Mouse (Mus musculus) naive thymus-derived CD4-positive, alpha-beta T cell, adult 2 months (primary cell): ENCODE measurements around the gene Zfp318.

Experiments used
- DNase-seq: peaks from one replicate; pipeline ENCODE4 v3.0.0-alpha.2; 2011; ENCODE audit warnings: low read depth

The Zfp318 gene

DNA sequence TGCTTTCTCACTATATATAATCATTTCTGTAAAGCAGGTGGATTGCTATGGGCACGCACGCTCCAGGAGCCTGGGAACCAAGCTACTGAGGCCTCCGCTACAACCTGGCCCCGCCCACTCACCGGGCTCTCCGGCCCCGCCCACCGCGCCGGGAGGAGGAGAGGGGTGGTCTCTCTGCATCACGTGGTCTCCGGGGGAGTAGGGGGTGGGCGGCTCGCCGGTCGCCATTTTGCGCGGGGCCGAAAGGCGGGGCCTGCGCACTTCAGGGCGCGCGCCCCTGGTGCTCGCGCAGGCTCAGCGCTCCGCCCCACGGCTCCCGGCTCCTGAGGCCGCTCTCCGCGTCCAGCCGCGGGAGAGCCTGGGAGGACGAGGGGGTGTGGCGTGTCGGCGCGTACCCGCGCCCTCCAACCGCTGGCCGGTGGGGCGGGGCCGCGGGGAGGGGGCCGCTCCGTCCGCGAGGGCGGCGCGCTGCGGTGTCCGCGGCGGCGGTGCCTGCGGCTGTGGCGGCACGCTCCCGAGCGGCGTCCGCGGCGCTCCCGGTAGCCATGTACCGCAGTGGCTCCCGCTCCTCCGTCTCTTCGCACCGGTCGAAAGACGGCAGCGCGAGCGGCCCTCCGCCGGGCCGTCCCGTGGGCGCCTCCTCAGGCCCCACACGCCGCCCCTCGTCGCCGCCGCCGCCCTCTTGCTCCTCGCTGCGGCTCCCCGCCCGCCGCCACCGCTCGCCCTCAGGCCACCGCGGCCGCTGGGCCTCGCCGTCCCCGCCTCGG, at the start of gene Zfp318:
TSS of gene Zfp318 (plus strand) at position 438 of the 767 bp plus-strand sequence.
- DNase-seq: peak; percentile 95

GRCm38 (mm10) chr17:46336475-46336874, 47.1 kb upstream of the Zfp318 start:
- peak; percentile 43 for DNase-seq

DNA sequence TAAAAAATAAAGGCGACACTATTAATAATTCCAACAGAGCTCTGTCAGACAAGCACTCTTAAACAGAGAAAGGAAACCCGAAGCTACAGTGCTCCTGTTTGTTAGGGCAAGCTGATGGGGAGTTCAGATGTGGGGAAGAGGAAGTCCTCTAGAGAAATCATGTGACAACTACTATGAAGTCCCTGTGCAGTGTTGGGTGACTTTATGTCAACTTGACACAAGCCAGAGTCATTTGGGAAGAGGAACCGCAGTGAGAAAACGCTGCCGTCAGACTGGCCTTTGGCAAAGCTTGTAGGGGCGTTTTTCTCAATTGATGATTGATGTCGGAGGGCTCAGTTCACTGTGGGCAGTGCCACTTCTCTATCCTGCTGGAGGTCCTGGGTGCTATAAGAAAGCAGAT, 42.3 kb upstream of the Zfp318 start:
- DNase-seq: no peak

- no peak for DNase-seq
Observed at GRCm38 (mm10) chr17:46351026-46351700, 32.4 kb upstream of the Zfp318 start.

DNA sequence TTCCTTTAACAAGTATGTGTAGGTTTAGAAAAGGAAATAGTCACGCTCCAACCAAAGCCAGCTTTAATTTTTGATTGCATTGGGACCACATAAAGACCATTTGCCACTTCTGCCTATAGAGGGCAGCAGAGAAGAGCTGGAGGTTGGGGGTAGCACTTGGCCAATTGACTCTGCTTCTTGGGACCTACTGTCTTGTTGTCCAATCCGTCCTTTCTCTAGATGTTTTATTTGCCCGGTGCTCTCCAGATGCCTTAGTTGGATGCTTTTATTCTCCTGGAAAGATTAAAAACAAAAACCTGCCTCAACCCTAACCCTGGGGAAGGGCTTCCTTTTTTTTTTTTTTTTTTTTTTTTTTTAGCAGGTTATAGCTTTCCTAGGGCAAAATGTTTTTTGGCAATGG, 11.7 kb upstream of the Zfp318 start:
- peak; percentile 79 for DNase-seq

DNA sequence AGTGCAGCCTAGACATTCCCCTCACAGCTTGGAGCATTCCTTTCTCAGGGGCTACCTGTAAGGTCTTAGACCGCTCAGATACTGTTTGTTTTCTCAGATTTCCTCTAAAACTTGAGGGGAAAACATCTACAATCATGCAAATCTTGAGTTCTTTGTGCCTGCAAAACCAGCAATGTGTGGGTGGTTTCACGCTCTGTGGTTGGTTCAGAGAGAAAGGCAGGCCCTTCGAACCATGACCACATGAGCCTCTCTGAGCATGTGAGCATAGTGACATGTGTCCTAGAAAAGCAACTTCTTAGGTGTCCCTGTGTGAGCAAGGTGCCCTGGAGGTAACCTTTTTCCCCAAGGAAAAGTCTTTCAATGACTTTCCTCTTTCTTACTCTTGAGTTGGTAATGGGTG, 5.0 kb upstream of the Zfp318 start:
- DNase-seq: no peak

GRCm38 (mm10) chr17:46384061-46384801, 700 bp downstream of the Zfp318 start:
- peak; percentile 53 for DNase-seq

DNA sequence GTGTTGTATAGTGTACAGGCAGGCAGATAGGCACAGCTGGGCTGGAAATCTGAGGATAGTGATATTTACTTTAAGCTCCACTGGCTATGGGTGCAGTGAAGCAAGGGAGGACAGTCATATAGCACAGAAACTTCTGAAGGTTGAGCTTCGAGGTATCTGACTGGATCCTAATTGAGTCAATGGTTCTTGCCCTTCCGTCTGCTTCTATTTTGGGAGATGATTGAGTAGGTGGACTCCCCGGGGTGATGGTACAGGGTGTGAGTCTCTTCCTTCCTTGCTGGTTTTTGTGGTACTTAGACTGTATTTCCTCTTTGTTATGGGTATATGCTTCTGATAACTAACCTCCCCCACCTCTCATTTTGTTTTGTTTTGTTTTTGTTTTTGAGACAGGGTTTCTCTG, 4.7 kb downstream of the Zfp318 start:
- DNase-seq: peak; percentile 38

- DNase-seq: peak; percentile 75
Observed at GRCm38 (mm10) chr17:46393012-46393411, 9.5 kb downstream of the Zfp318 start.

- no peak for DNase-seq
Observed at GRCm38 (mm10) chr17:46394631-46395030, 11.1 kb downstream of the Zfp318 start.

GRCm38 (mm10) chr17:46408478-46408877, 24.9 kb downstream of the Zfp318 start:
- peak; percentile 27 for DNase-seq

- no peak for DNase-seq
Observed at GRCm38 (mm10) chr17:46418628-46419027, 35.1 kb downstream of the Zfp318 start.

- no peak for DNase-seq
Observed at GRCm38 (mm10) chr17:46419717-46420116, 36.2 kb downstream of the Zfp318 start.

GRCm38 (mm10) chr17:46426496-46426895, 43.0 kb downstream of the Zfp318 start:
- DNase-seq: no peak

- no peak for DNase-seq
Observed at GRCm38 (mm10) chr17:46428761-46429414, 45.4 kb downstream of the Zfp318 start, which contains the start of gene Crip3. Gene Crip3 (plus strand): TSS chr17:46428926.

- DNase-seq: no peak
Observed at GRCm38 (mm10) chr17:46433627-46434026, 50.1 kb downstream of the Zfp318 start.

GRCm38 (mm10) chr17:46436672-46437366, 53.3 kb downstream of the Zfp318 start:
- no peak for DNase-seq

GRCm38 (mm10) chr17:46438298-46438873, 54.9 kb downstream of the Zfp318 start, which contains the start of gene Slc22a7:
Gene Slc22a7 (minus strand): TSS chr17:46438457.
- no peak for DNase-seq

DNA sequence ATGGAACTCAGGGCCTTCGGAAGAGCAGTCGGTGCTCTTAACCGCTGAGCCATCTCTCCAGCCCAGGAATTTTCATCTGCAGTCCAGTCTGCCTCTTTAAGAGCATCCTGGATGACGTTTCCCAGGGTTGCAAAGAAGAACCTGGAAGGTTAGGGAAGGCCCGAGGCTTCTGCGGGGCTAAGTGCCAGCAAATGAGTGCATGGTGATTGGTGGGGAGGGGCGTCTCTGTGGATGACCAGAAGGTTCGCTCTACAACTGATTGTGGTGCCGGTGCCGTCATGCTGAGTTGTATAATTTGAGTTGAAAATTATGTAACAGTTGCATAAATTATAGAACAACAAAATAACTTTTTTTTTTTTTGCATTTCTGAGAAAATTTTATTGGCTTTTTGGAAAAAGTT, 55.6 kb downstream of the Zfp318 start:
- no peak for DNase-seq

GRCm38 (mm10) chr17:46444839-46445579, 61.5 kb downstream of the Zfp318 start:
- DNase-seq: no peak
